Mouse (Mus musculus): Measurements from ENCODE around the gene Ube2e2.

DNA sequence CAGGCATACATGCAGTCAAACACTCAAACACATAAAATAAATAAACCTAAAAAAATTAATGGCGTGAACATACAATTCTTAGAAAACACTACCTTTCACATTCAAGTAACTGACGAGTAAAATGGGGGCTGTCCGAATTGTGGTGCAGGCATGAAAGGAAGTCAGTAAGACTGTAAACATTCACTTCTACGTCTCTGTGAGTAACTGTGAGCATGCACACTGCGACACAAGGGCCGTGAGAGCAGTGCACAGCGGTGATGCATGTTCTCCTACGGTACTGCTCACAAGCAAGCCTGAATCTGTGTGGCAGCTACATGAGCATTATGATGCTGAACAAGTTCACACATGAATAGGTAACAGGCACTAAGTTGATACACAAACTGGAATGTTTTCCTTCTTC, 223.4 kb downstream of the Ube2e2 start:
- TF ChIP-seq CTCF (IDR thresholded peaks at IDR 0.05; ENCODE audit: insufficient read depth, low read depth, low read length) (no peak), POLR2A (IDR thresholded peaks at IDR 0.05; ENCODE audit: insufficient read depth, low read depth, low read length) (no peak)

All from olfactory bulb, adult 2 months (tissue).